Mouse (Mus musculus) testis, adult 2 months (tissue): ENCODE measurements at regions not wholly inside any gene's neighbourhood (a gene's known extent, or its start where the extent isn't known, plus 50 kb on each side); places are given as distances from the start of the nearest gene placed in this dataset.

Experiments used
- CTCF ChIP-seq: fragments of 200-500 bp; IDR thresholded peaks from 2 replicates; pipeline ENCODE4 v1.5.1; 2012; ENCODE audit warnings: low read depth, mild to moderate bottlenecking, inconsistent platforms, low read length, moderate library complexity; ENCODE audit not compliant: control insufficient read depth, insufficient read depth, insufficient replicate concordance
- POLR2A ChIP-seq: fragments of 200-500 bp; IDR thresholded peaks from 2 replicates; pipeline ENCODE4 v1.6.1; 2012; ENCODE audit warnings: low read depth, mild to moderate bottlenecking, inconsistent platforms, low read length, moderate library complexity; ENCODE audit not compliant: control insufficient read depth

DNA sequence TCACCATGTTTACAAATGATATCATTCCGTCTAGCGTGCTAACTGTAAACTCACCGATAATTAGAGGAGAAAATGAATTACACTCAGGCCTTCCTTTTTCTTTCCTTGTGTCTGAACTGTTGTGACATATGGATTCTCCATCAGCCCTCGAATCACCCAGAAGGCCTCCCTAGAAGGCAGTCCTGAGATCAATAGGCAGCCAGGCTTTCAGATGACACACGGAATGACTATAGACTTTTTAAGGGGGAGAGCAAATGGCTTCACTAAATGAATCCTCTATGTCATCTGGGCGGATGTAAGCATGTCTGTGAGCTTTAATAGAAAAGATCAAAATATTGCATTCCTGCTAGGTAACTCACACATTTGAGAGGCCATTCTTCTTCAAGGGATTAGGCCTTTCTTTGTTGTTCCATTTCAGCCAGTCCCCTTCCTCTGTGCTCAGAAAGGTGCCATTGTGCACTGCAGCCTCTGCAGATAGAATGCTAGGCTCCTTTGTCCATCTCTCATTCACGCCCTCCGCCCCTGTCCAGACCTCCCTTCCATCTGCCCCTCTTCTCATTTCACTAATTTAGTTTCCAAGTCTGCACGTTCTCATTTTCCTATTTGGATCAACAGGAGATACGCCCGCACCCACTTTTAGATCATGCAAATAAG, 797.1 kb downstream of the Epha4 start:
- TF ChIP-seq CTCF (no peak), POLR2A (no peak)
